Mouse (Mus musculus) heart, postnatal 0 days (tissue): ENCODE data around the gene Ptprt.

ENCODE experiments used
- CTCF ChIP-seq: IDR thresholded peaks from 2 replicates; pipeline ENCODE4 v1.5.1; 2016; ENCODE audit warnings: antibody characterized with exemption, control low read depth, low read depth
- EP300 ChIP-seq: IDR thresholded peaks from 2 replicates; pipeline ENCODE4 v1.6.1; 2016; ENCODE audit warnings: antibody characterized with exemption, low read depth

- TF ChIP-seq CTCF: no peak
- TF ChIP-seq EP300: no peak
Observed at GRCm38 (mm10) chr2:161835001-161835400, 825.9 kb downstream of the Ptprt start.
